Mouse (Mus musculus) heart, adult 2 months (tissue): ENCODE data around the gene Dxo.

ENCODE experiments used
- CTCF ChIP-seq: fragments of 200-600 bp; IDR thresholded peaks from 2 replicates; pipeline ENCODE4 v1.8.1; 2022; ENCODE audit warnings: antibody characterized with exemption, mild to moderate bottlenecking, moderate library complexity
- EP300 ChIP-seq: fragments of 200-500 bp; IDR thresholded peaks from 2 replicates; pipeline ENCODE4 v1.6.1; 2011; ENCODE audit warnings: low read depth, low read length, control low read depth; ENCODE audit not compliant: insufficient read depth
- POLR2A ChIP-seq: fragments of 200-500 bp; IDR thresholded peaks from 2 replicates; pipeline ENCODE4 v1.6.1; 2011; ENCODE audit warnings: mild to moderate bottlenecking, low read depth, low read length, control low read depth; ENCODE audit not compliant: insufficient read depth

DNA sequence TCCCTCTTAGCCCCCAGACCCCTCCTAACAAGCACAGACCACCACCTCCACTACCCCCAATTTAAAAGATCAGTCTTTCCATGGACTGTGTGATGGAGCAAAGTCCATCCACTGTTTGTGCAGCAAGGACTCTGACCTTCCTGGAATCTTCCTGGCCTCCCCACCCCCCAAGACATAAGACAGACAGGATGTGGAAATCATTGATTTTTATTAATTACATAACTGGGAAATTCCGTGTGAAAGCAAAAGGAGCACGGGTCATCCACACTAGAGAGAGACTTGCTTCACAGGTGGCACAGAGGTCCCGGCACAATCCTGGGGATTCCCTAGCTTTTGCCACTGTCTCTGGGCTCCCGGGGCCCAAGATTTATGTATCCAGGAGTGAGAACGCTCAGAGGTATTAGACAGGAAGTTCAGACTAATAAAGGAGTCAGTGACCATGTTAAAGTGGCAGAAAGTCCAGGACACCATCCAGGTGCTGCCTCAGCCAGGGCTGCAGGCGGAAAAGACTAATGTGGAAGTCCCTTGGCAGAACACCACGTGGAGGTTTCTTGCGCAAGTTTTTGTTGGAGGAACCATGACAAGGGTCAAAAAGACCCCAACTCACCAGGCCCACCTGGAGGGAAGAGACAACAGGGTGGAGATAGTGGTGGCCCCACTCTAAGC is 25.7 kb downstream of the Dxo start, which contains the start of gene Cfb:
- TF ChIP-seq EP300, result no peak
- no peak for TF ChIP-seq POLR2A
- no peak for TF ChIP-seq CTCF
